Mouse (Mus musculus): ENCODE data around the gene Adig.

The Adig gene

GRCm38 (mm10) chr2:158501836-158502812 lies at the start of gene Adig:
TSS of gene Adig (plus strand) at chr2:158502612.
- no peak for DNase-seq (ENCODE audit: low spot score in 2 of 2)

GRCm38 (mm10) chr2:158456451-158456850 lies 46.0 kb upstream of the Adig start:
- no peak for DNase-seq (ENCODE audit: low spot score in 2 of 2)

GRCm38 (mm10) chr2:158457610-158458009 lies 44.8 kb upstream of the Adig start:
- DNase-seq (ENCODE audit: low spot score in 2 of 2): no peak

- no peak for DNase-seq (ENCODE audit: low spot score in 2 of 2)
Measured at GRCm38 (mm10) chr2:158462450-158462849, 40.0 kb upstream of the Adig start.

GRCm38 (mm10) chr2:158474159-158474558 lies 28.3 kb upstream of the Adig start:
- DNase-seq (ENCODE audit: low spot score in 2 of 2): no peak

- DNase-seq (ENCODE audit: low spot score in 2 of 2): no peak
Measured at GRCm38 (mm10) chr2:158477640-158478039, 24.8 kb upstream of the Adig start.

- DNase-seq (ENCODE audit: low spot score in 2 of 2): no peak
Measured at GRCm38 (mm10) chr2:158498457-158498856, 4.0 kb upstream of the Adig start.

GRCm38 (mm10) chr2:158503226-158503625 lies 814 bp downstream of the Adig start:
- no peak for DNase-seq (ENCODE audit: low spot score in 2 of 2)

- no peak for DNase-seq (ENCODE audit: low spot score in 2 of 2)
Measured at GRCm38 (mm10) chr2:158503671-158504070, 1.3 kb downstream of the Adig start.

- DNase-seq (ENCODE audit: low spot score in 2 of 2): no peak
Measured at GRCm38 (mm10) chr2:158506475-158506874, 4.1 kb downstream of the Adig start.

GRCm38 (mm10) chr2:158507046-158507445 lies 4.6 kb downstream of the Adig start:
- DNase-seq (ENCODE audit: low spot score in 2 of 2): no peak

- peak in 1 of 2 experiments; percentile 52 for DNase-seq (ENCODE audit: low spot score in 2 of 2)
Measured at GRCm38 (mm10) chr2:158510665-158511064, 8.3 kb downstream of the Adig start.

- DNase-seq (ENCODE audit: low spot score in 2 of 2): no peak
Measured at GRCm38 (mm10) chr2:158512528-158512927, 10.1 kb downstream of the Adig start, which contains the start of gene Arhgap40. TSS of gene Arhgap40 (plus strand) at chr2:158512796.

- no peak for DNase-seq (ENCODE audit: low spot score in 2 of 2)
Measured at GRCm38 (mm10) chr2:158513821-158514336, 11.5 kb downstream of the Adig start.

GRCm38 (mm10) chr2:158518583-158518982 lies 16.2 kb downstream of the Adig start:
- DNase-seq (ENCODE audit: low spot score in 2 of 2): no peak

GRCm38 (mm10) chr2:158519071-158519470 lies 16.7 kb downstream of the Adig start:
- DNase-seq (ENCODE audit: low spot score in 2 of 2): no peak

GRCm38 (mm10) chr2:158519800-158520199 lies 17.4 kb downstream of the Adig start:
- no peak for DNase-seq (ENCODE audit: low spot score in 2 of 2)

GRCm38 (mm10) chr2:158523060-158523459 lies 20.6 kb downstream of the Adig start:
- DNase-seq (ENCODE audit: low spot score in 2 of 2): no peak

GRCm38 (mm10) chr2:158524129-158524860 lies 21.9 kb downstream of the Adig start:
- DNase-seq (ENCODE audit: low spot score in 2 of 2): no peak

GRCm38 (mm10) chr2:158534090-158534489 lies 31.7 kb downstream of the Adig start:
- peak in 1 of 2 experiments; percentile 55 for DNase-seq (ENCODE audit: low spot score in 2 of 2)

- no peak for DNase-seq (ENCODE audit: low spot score in 2 of 2)
Measured at GRCm38 (mm10) chr2:158534559-158534958, 32.1 kb downstream of the Adig start.

All from spleen, postnatal 10 days (tissue).